Comparison of ENCODE assay signal across 24 mouse cellular contexts in the genomic region with DNA sequence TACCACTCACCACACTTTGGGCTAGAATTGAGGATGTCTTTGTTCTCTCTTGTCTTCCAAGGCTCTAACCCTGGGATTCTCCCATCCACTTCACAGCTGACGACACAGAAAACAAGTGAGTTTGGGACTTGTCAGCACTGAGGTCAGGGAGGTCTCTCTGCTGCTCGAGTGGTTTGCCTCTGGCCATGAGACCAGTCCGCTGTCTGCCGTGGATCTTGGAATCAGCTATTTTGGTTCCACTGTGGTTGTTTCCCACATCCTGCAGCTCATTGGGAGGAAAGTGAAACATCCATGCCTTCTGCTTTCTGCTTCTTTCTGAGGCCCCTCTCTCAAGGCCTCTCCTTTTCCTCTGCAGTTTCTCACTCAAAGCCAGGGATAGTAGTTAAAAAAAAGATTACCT. TPM values are rescaled to one million over a fixed set of nuclear protein-coding genes. Genes with fewer than 3 reads are reported as not detected.
A peak's percentile ranks its signal among the peaks of the same experiment; 100 is the strongest.
DNase-seq lines count a peak whose midpoint lies in the region; ATAC-seq lines count a peak whose summit lies in the region.
"Had no signal": no experiment of that assay in that cellular context is flagged by ENCODE, and none has a peak within 500 bp of the region (broad histone marks: within the 10 kb centered on the region; RNA-seq: fewer than 3 reads in every experiment).

No protein-coding gene starts in this region.

- no peak overlapping the region for H3K4me3 ChIP-seq in embryonic facial prominence, embryonic 14.5 days (ENCODE audit: low read depth, low read length)
- no peak overlapping the region for H3K4me3 ChIP-seq in embryonic facial prominence, embryonic 10.5 days
- peak overlapping the region; percentile 74 for H3K4me3 ChIP-seq in megakaryocyte, embryonic 14.5 days (replicated peaks)
- no peak overlapping the region for H3K4me3 ChIP-seq in hindbrain, embryonic 16.5 days (ENCODE audit: low read length)
- H3K4me3 ChIP-seq: embryonic facial prominence, embryonic 13.5 days; erythroblast, embryonic 14.5 days; forebrain, embryonic 12.5 days; hindbrain, embryonic 12.5 days had no signal

- 25% methylated on average over 4 of the region's 4 CpGs for WGBS in embryonic facial prominence, embryonic 14.5 days
- 30% methylated on average over 4 of the region's 4 CpGs for WGBS in embryonic facial prominence, embryonic 10.5 days
- 69% methylated on average over 4 of the region's 4 CpGs for WGBS in hindbrain, embryonic 16.5 days

- no peak overlapping the region for H3K4me2 ChIP-seq in embryonic facial prominence, embryonic 14.5 days (ENCODE audit: low read depth, low read length)
- no peak overlapping the region for H3K4me2 ChIP-seq in hindbrain, embryonic 16.5 days (ENCODE audit: low read length)
- H3K4me2 ChIP-seq: embryonic facial prominence, embryonic 13.5 days; forebrain, embryonic 12.5 days; hindbrain, embryonic 12.5 days had no signal

- no peak overlapping the region for H3K9ac ChIP-seq in embryonic facial prominence, embryonic 14.5 days (ENCODE audit: low read depth, low read length)
- H3K9ac ChIP-seq in hindbrain, embryonic 16.5 days (ENCODE audit: low read depth, low read length), result no peak overlapping the region
- H3K9ac ChIP-seq: embryonic facial prominence, embryonic 13.5 days; forebrain, embryonic 12.5 days; hindbrain, embryonic 12.5 days had no signal

- no peaks in the 10 kb centered on the region for H3K27me3 ChIP-seq in embryonic facial prominence, embryonic 14.5 days (replicated peaks; ENCODE audit: control insufficient read depth, insufficient read depth, low read length)
- H3K27me3 ChIP-seq in embryonic facial prominence, embryonic 10.5 days (replicated peaks; ENCODE audit: low read depth, poor library complexity, severe bottlenecking), result no peaks in the 10 kb centered on the region
- H3K27me3 ChIP-seq in megakaryocyte, embryonic 14.5 days (replicated peaks), result no peaks in the 10 kb centered on the region
- no peaks in the 10 kb centered on the region for H3K27me3 ChIP-seq in hindbrain, embryonic 16.5 days (replicated peaks; ENCODE audit: control insufficient read depth, insufficient read depth, low read length)
- H3K27me3 ChIP-seq: embryonic facial prominence, embryonic 13.5 days; forebrain, embryonic 12.5 days; hindbrain, embryonic 12.5 days had no signal

- H3K4me1 ChIP-seq in embryonic facial prominence, embryonic 14.5 days (ENCODE audit: control insufficient read depth, insufficient read depth, low read length), result no peaks in the 10 kb centered on the region
- H3K4me1 ChIP-seq in embryonic facial prominence, embryonic 10.5 days, result no peaks in the 10 kb centered on the region
- H3K4me1 ChIP-seq in megakaryocyte, embryonic 14.5 days, result peaks cover 65% of the 10 kb centered on the region
- H3K4me1 ChIP-seq in hindbrain, embryonic 16.5 days (ENCODE audit: control insufficient read depth, insufficient read depth, low read depth, low read length), result no peaks in the 10 kb centered on the region
- H3K4me1 ChIP-seq: forebrain, embryonic 12.5 days; hindbrain, embryonic 12.5 days had no signal

- no peaks in the 10 kb centered on the region for H3K36me3 ChIP-seq in embryonic facial prominence, embryonic 14.5 days (ENCODE audit: control insufficient read depth, insufficient read depth, low read length)
- H3K36me3 ChIP-seq in embryonic facial prominence, embryonic 10.5 days (replicated peaks), result no peaks in the 10 kb centered on the region
- H3K36me3 ChIP-seq in megakaryocyte, embryonic 14.5 days (replicated peaks; ENCODE audit: low read length), result no peaks in the 10 kb centered on the region
- H3K36me3 ChIP-seq in hindbrain, embryonic 16.5 days (ENCODE audit: control insufficient read depth, insufficient read depth, low read length), result no peaks in the 10 kb centered on the region
- H3K36me3 ChIP-seq: embryonic facial prominence, embryonic 13.5 days; forebrain, embryonic 12.5 days; hindbrain, embryonic 12.5 days had no signal

- peak; percentile 55 for DNase-seq in embryonic facial prominence, embryonic 14.5 days (ENCODE audit: low spot score)
- DNase-seq in embryonic facial prominence, embryonic 10.5 days (ENCODE audit: low spot score), result no peak
- peak; percentile 3 for DNase-seq in kidney, adult 9 months
- no peak for DNase-seq in kidney, postnatal 14 days
- DNase-seq in lung, postnatal 10 days, result no peak
- DNase-seq: adrenal gland, postnatal 36 days; cerebellum, adult 2 months; cerebellum, postnatal 10 days; gastrocnemius, postnatal 10 days; heart, postnatal 10 days; heart, postnatal 4 days had no signal

- no peak for ATAC-seq in embryonic facial prominence, embryonic 14.5 days (ENCODE audit: low read depth)
- peak; percentile 45; the same call in 1 of the 2 replicates for ATAC-seq in common myeloid progenitor, adult 5-6 weeks (replicated peaks; ENCODE audit: low read depth, poor library complexity, severe bottlenecking)
- ATAC-seq in hindbrain, embryonic 16.5 days, result no peak
- ATAC-seq: activated CD4-positive, CD25-positive, alpha-beta regulatory T cell, adult 4 months; forebrain, embryonic 16.5 days; hindbrain, postnatal 0 days; Patski had no signal

- no peaks in the 10 kb centered on the region for H3K9me3 ChIP-seq in embryonic facial prominence, embryonic 14.5 days (ENCODE audit: control insufficient read depth, low read length)
- H3K9me3 ChIP-seq in embryonic facial prominence, embryonic 10.5 days, result no peaks in the 10 kb centered on the region
- H3K9me3 ChIP-seq in megakaryocyte, embryonic 14.5 days, result 0 out of 2 replicates have a peak, but pooled peaks cover 2% of the 10 kb centered on the region
- no peaks in the 10 kb centered on the region for H3K9me3 ChIP-seq in hindbrain, embryonic 16.5 days (ENCODE audit: control insufficient read depth, low read length)
- H3K9me3 ChIP-seq: embryonic facial prominence, embryonic 13.5 days; forebrain, embryonic 12.5 days; hindbrain, embryonic 12.5 days had no signal

- H3K27ac ChIP-seq in embryonic facial prominence, embryonic 14.5 days (replicated peaks; ENCODE audit: low read depth, low read length), result no peak overlapping the region
- no peak overlapping the region for H3K27ac ChIP-seq in embryonic facial prominence, embryonic 10.5 days (replicated peaks)
- no peak overlapping the region for H3K27ac ChIP-seq in hindbrain, embryonic 16.5 days (ENCODE audit: low read depth, low read length)
- H3K27ac ChIP-seq: forebrain, embryonic 12.5 days; hindbrain, embryonic 12.5 days; hindbrain, postnatal 0 days had no signal

RNA-seq across cellular contexts. Expression of a gene that starts 9.3 kb away (rescaled TPM):
- 0.33 and 0.40 TPM in 2 replicates for polyA plus RNA-seq in embryonic facial prominence, embryonic 14.5 days (2014; fragmentation: Nextera tagmentation; extraction: Ambion mirVana)
- 0.27 TPM in 1 of 2 replicates, not detected in the other for polyA plus RNA-seq in embryonic facial prominence, embryonic 10.5 days (2016; fragmentation: Nextera tagmentation; extraction: Ambion mirVana)
- total RNA-seq in common myeloid progenitor, adult 5-6 weeks (2017), result not detected in 2 replicates
- not detected in 2 replicates for polyA plus RNA-seq in megakaryocyte, embryonic 14.5 days (2012; ENCODE audit: insufficient read depth, low replicate concordance)
- 0.16 TPM in 1 of 2 replicates, not detected in the other for polyA plus RNA-seq in hindbrain, embryonic 16.5 days (2015; fragmentation: Nextera tagmentation; extraction: Ambion mirVana)
- total RNA-seq: hindbrain, postnatal 0 days; MEL had no signal
- polyA plus RNA-seq: activated CD4-positive, CD25-positive, alpha-beta regulatory T cell, adult 4 months; C2C12; cerebellum, adult 2 months; embryonic facial prominence, embryonic 13.5 days; forebrain, embryonic 16.5 days; hindbrain, embryonic 12.5 days; Patski had no signal

Comparison
In these comparisons a context has a peak if more than half of its experiments do, and no peak if none do; other contexts are left out.
1. DNase-seq: peak in embryonic facial prominence, embryonic 14.5 days (single experiment) and kidney, adult 9 months (single experiment); none in embryonic facial prominence, embryonic 10.5 days (single experiment), kidney, postnatal 14 days (single experiment) and lung, postnatal 10 days (single experiment).